Mouse (Mus musculus): Measurements from ENCODE around the gene Nono.

Gene Nono

GRCm38 (mm10) chrX:101486487-101487152, 57.5 kb downstream of the Nono start:
- peak; percentile 68 for DNase-seq
